Mouse (Mus musculus) limb, embryonic 11.5 days (tissue): ENCODE results near the gene Vwa1. TPM values are rescaled to one million over a fixed set of nuclear protein-coding genes. Genes with fewer than 3 reads are reported as not detected.
"Not testable (repeated sequence)": the region's sequence is repeated elsewhere in the genome, so short reads cannot be mapped to it uniquely, and the experiment has no call there.

Experiments used
- ATAC-seq: fragments of 200-750 bp; cut with Nextera tagmentation; 2 replicates; pipeline ENCODE4 v1.8.0; 2017; ENCODE audit warnings: low read depth; ENCODE audit not compliant: insufficient number of reproducible peaks, low FRiP score, low TSS enrichment
- DNase-seq: peaks from one replicate; pipeline ENCODE4 v3.0.0-alpha.2; 2015; ENCODE audit warnings: low spot score
- H3K27ac ChIP-seq: fragments of 300-500 bp; sonication (generic); replicated peaks from 2 replicates; pipeline ENCODE4 v1.5.1; 2014; ENCODE audit warnings: low read depth, mild to moderate bottlenecking, low read length
- H3K27me3 ChIP-seq: fragments of 300-500 bp; sonication (generic); 2 replicates; pipeline ENCODE4 v1.6.1; 2014; ENCODE audit warnings: mild to moderate bottlenecking, low read length, mixed read lengths; ENCODE audit not compliant: control insufficient read depth, insufficient read depth
- H3K36me3 ChIP-seq: fragments of 300-500 bp; sonication (generic); 2 replicates; pipeline ENCODE4 v1.6.1; 2014; ENCODE audit warnings: mild to moderate bottlenecking, low read length, moderate library complexity, mixed read lengths; ENCODE audit not compliant: control insufficient read depth, insufficient read depth
- H3K4me1 ChIP-seq: fragments of 300-500 bp; sonication (generic); 2 replicates; pipeline ENCODE4 v1.6.1; 2014; ENCODE audit warnings: low read length, mixed read lengths; ENCODE audit not compliant: control insufficient read depth, insufficient read depth
- H3K4me2 ChIP-seq: fragments of 300-500 bp; sonication (generic); 2 replicates; pipeline ENCODE4 v1.6.1; 2014; ENCODE audit warnings: low read depth, mild to moderate bottlenecking, moderate library complexity; ENCODE audit not compliant: severe bottlenecking
- H3K4me3 ChIP-seq: fragments of 300-500 bp; sonication (generic); 2 replicates; pipeline ENCODE4 v1.5.1; 2014; ENCODE audit warnings: low read depth, low read length
- H3K9ac ChIP-seq: fragments of 300-500 bp; sonication (generic); 2 replicates; pipeline ENCODE4 v1.6.1; 2014; ENCODE audit warnings: mild to moderate bottlenecking, low read length
- H3K9me3 ChIP-seq: fragments of 300-500 bp; sonication (generic); 2 replicates; pipeline ENCODE4 v1.6.1; 2016; ENCODE audit warnings: low read length; ENCODE audit not compliant: control insufficient read depth
- WGBS: fragments of 180-500 bp; shearing (Covaris S2); extraction: QIAGEN DNeasy Blood & Tissue Kit; methylation state at CpG from one replicate; pipeline ENCODE4 v1.1.7; 2014; 5-methylcytosine and 5-hydroxymethylcytosine counted together
- polyA plus RNA-seq: library from polyadenylated mRNA; unstranded; fragments of >200 nt; fragmentation: Nextera tagmentation; extraction: Ambion mirVana; gene quantifications from 2 replicates; pipeline ENCODE4 v1.2.1, GENCODE M21; 2014

Vwa1 gene
- polyA plus RNA-seq, 1 experiment from 2014 or later: 5.3 TPM

DNA sequence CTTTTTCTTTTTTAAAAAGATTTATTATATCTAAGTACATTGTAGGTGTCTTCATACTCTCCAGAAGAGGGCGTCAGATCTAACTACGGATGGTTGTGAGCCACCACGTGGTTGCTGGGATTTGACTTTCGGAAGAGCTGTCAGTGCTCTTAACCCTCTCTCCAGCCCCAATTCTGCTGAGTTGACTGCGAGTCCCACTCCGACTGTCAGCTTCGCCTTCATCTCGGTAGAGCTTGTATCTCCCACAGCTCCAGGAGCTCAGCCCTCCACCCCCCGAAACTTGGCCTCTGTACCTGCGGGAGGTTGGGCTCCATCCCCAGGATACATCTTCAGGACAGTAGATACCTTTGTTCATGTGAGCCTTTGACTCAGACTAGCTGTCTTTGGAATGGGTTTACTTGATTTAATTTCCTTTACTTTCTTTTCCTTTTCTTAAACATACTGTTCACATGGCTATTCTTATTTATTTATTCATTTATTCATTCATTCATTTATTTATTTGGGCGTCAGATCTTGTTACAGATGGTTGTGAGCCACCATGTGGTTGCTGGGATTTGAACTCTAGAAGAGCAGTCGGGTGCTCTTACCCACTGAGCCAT lies 28.3 kb upstream of the Vwa1 start, which contains the start of gene Mrpl20:
Mrpl20 (plus strand) TSS at position 138 of the 599 bp plus-strand sequence.
- Histone ChIP-seq H3K36me3 (peaks cover 4% of the 10 kb centered on the region; the same call in 1 of the 2 replicates), H3K4me3 (peak within 1 kb of the TSS; percentile 82), H3K9me3 (no peaks in the 10 kb centered on the region), H3K9ac (peak within 1 kb of the TSS; percentile 74), H3K4me2 (peak within 1 kb of the TSS; percentile 55), H3K4me1 (peaks cover 9% of the 10 kb centered on the region; the same call in 1 of the 2 replicates), H3K27me3 (no peaks in the 10 kb centered on the region), H3K27ac (no peak within 1 kb of the TSS)
- ATAC-seq: no peak
- DNase-seq: peak; percentile 34
- 10% methylated on average over 12 of the region's 12 CpGs for WGBS

- no peak overlapping the region for H3K9ac ChIP-seq
- H3K9me3 ChIP-seq: no peaks in the 10 kb centered on the region
- H3K4me2 ChIP-seq: no peak overlapping the region
- H3K4me1 ChIP-seq: peaks cover 9% of the 10 kb centered on the region; the same call in 1 of the 2 replicates
- WGBS: 100% methylated on average over 1 of the region's 1 CpGs
- no peak overlapping the region for H3K27ac ChIP-seq
- ATAC-seq: no peak
- H3K36me3 ChIP-seq: no peaks in the 10 kb centered on the region
- H3K4me3 ChIP-seq: no peak overlapping the region
- no peaks in the 10 kb centered on the region for H3K27me3 ChIP-seq
- no peak for DNase-seq
Observed at GRCm38 (mm10) chr4:155802075-155802474, 27.6 kb upstream of the Vwa1 start.

DNA sequence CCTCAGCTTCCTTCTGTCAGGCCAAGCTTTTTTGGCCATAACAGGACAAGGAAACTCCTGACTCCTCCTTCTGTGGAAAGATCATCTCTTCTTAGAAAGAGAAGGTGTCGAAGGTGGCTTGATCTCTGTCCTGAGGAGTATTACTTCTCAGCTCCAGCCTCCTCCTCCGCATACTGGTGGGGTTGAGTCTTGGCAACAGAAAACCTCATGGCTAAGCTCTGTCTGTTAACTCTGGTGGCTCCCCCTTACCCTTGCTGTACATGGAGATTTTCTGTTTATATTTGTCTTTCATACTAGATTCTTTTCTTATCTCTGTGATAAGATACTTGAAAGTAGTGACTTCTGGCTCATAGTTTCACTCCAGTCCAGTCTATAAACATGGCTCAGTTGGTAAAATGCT lies 19.2 kb upstream of the Vwa1 start:
- no peaks in the 10 kb centered on the region for H3K27me3 ChIP-seq
- DNase-seq (no peak), ATAC-seq (no peak)
- H3K27ac ChIP-seq: no peak overlapping the region
- no peaks in the 10 kb centered on the region for H3K9me3 ChIP-seq
- H3K4me1 ChIP-seq: no peaks in the 10 kb centered on the region
- no peak overlapping the region for H3K4me2 ChIP-seq
- no peaks in the 10 kb centered on the region for H3K36me3 ChIP-seq
- H3K4me3 ChIP-seq: no peak overlapping the region
- no peak overlapping the region for H3K9ac ChIP-seq
- 79% methylated on average over 2 of the region's 2 CpGs for WGBS

DNA sequence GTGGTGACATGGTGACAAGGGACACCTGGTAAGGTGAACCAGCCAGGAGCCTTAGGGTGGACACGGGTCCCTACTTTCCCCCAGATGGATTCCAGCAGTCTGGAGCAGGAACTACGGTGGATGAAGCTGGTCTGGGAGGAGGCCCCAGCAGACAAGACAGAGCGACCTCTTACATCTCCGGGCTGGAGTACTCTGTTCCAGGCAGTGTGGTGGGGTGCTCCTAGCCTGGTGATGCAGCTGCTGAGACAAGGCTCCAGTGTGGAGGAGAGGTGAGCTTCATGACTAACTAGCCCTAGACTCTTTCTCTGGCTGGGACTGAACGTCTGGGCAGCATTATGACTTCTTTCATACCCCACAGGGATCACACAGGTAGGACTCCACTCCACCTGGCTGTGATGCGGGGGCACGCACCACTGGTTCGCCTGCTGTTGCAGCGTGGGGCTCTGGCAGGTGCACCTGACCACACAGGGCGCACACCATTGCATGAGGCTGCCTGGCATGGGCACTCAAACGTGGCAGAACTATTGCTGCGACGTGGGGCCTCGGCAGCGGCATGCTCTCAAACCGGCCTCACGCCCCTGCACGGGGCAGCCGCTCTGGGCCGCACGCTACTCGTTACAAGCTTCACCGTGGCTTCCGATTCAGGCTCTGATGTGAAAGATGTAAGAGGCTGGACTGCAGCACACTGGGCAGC lies 16.9 kb upstream of the Vwa1 start:
- Histone ChIP-seq H3K4me3 (no peak overlapping the region), H3K4me1 (no peaks in the 10 kb centered on the region), H3K27ac (no peak overlapping the region), H3K9me3 (no peaks in the 10 kb centered on the region), H3K9ac (no peak overlapping the region), H3K27me3 (no peaks in the 10 kb centered on the region), H3K4me2 (no peak overlapping the region), H3K36me3 (no peaks in the 10 kb centered on the region)
- WGBS: 77% methylated on average over 24 of the region's 24 CpGs
- DNase-seq: no peak
- no peak for ATAC-seq

- Histone ChIP-seq H3K9me3 (no peaks in the 10 kb centered on the region), H3K36me3 (no peaks in the 10 kb centered on the region), H3K27ac (no peak overlapping the region), H3K4me2 (no peak overlapping the region), H3K4me1 (no peaks in the 10 kb centered on the region), H3K4me3 (no peak overlapping the region), H3K9ac (no peak overlapping the region; the same call in 1 of the 2 replicates), H3K27me3 (no peaks in the 10 kb centered on the region)
- 61% methylated on average over 3 of the region's 3 CpGs for WGBS
- DNase-seq: no peak
- ATAC-seq: no peak
Observed at GRCm38 (mm10) chr4:155790650-155791161, 16.2 kb upstream of the Vwa1 start.

GRCm38 (mm10) chr4:155790021-155790489 lies 15.6 kb upstream of the Vwa1 start, which contains the start of gene Ankrd65:
Gene Ankrd65, plus strand, starts transcription at chr4:155790439.
- WGBS: 87% methylated on average over 3 of the region's 3 CpGs
- no peak within 1 kb of the TSS for H3K27ac ChIP-seq
- no peak for ATAC-seq

GRCm38 (mm10) chr4:155788833-155789232 lies 14.3 kb upstream of the Vwa1 start:
- H3K4me1 ChIP-seq, H3K4me2 ChIP-seq, ATAC-seq, H3K27ac ChIP-seq, H3K27me3 ChIP-seq, H3K4me3 ChIP-seq, H3K36me3 ChIP-seq, H3K9me3 ChIP-seq, H3K9ac ChIP-seq, DNase-seq: not testable (repeated sequence)
- 75% methylated on average over 4 of the region's 4 CpGs for WGBS

More at GRCm38 (mm10) chr4:155790021-155790489, 15.6 kb upstream of the Vwa1 start, which contains the start of gene Ankrd65:
- no peaks in the 10 kb centered on the region for H3K4me1 ChIP-seq
- H3K36me3 ChIP-seq: no peaks in the 10 kb centered on the region
- H3K9ac ChIP-seq: no peak within 1 kb of the TSS; the same call in 1 of the 2 replicates
- no peaks in the 10 kb centered on the region for H3K9me3 ChIP-seq
- no peak within 1 kb of the TSS for H3K4me2 ChIP-seq
- H3K4me3 ChIP-seq: no peak within 1 kb of the TSS
- DNase-seq: no peak
- H3K27me3 ChIP-seq: no peaks in the 10 kb centered on the region

DNA sequence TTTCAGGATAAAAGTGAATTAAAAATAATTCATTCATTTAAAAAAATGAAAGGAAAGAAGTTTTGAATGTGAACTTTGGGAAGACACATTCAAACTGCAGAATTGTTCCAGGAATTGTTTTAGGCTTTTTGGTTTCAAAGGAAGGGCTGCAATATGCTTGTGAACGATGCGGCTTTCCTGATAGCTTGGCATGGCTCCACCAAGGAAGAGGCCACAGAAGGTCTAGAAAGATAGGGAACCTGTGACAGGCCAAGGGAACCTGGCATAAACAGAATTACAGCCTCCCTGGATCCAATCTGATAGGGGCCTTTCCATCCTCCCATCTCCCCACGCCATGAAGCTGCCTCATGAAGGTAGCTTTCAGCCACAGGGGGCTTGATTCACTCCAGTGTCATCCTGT lies 13.8 kb upstream of the Vwa1 start:
- ATAC-seq: no peak
- WGBS: 87% methylated on average over 3 of the region's 3 CpGs

More for the DNA sequence above, 13.8 kb upstream of the Vwa1 start:
- H3K4me2 ChIP-seq: no peak overlapping the region
- H3K4me3 ChIP-seq: no peak overlapping the region
- no peak for DNase-seq
- no peaks in the 10 kb centered on the region for H3K36me3 ChIP-seq
- H3K4me1 ChIP-seq: no peaks in the 10 kb centered on the region
- no peaks in the 10 kb centered on the region for H3K27me3 ChIP-seq
- H3K27ac ChIP-seq: no peak overlapping the region
- no peak overlapping the region for H3K9ac ChIP-seq
- H3K9me3 ChIP-seq: no peaks in the 10 kb centered on the region
